Mouse (Mus musculus) heart, embryonic 16.5 days (tissue): ENCODE data around the gene Slc50a1. TPM values are rescaled to one million over a fixed set of nuclear protein-coding genes. Genes with fewer than 3 reads are reported as not detected.

Source experiments
- ATAC-seq: fragments of 200-750 bp; cut with Nextera tagmentation; replicated peaks from 2 replicates; pipeline ENCODE4 v1.8.0; 2017; ENCODE audit warnings: moderate number of reproducible peaks; ENCODE audit not compliant: insufficient read depth, low FRiP score; ENCODE audit errors: extremely low read depth
- H3K27ac ChIP-seq: fragments of 300-500 bp; sonication (generic); 2 replicates; pipeline ENCODE4 v1.5.1; 2014; ENCODE audit warnings: mild to moderate bottlenecking, low read length, control low read depth, moderate library complexity
- H3K27me3 ChIP-seq: fragments of 300-500 bp; sonication (generic); 2 replicates; pipeline ENCODE4 v1.6.1; 2014; ENCODE audit warnings: low read length, mixed read lengths; ENCODE audit not compliant: control insufficient read depth, insufficient read depth
- H3K36me3 ChIP-seq: fragments of 300-500 bp; sonication (generic); 2 replicates; pipeline ENCODE4 v1.6.1; 2014; ENCODE audit not compliant: control insufficient read depth, insufficient read depth
- H3K4me1 ChIP-seq: fragments of 300-500 bp; sonication (generic); 2 replicates; pipeline ENCODE4 v1.6.1; 2014; ENCODE audit warnings: low read length, mixed read lengths; ENCODE audit not compliant: control insufficient read depth, insufficient read depth
- H3K4me2 ChIP-seq: fragments of 300-500 bp; sonication (generic); 2 replicates; pipeline ENCODE4 v1.6.1; 2014; ENCODE audit warnings: low read depth, mild to moderate bottlenecking, control low read depth, low read length
- H3K4me3 ChIP-seq: fragments of 300-500 bp; sonication (generic); 2 replicates; pipeline ENCODE4 v1.5.1; 2014; ENCODE audit warnings: mild to moderate bottlenecking, control low read depth, low read length
- H3K9ac ChIP-seq: fragments of 300-500 bp; sonication (generic); 2 replicates; pipeline ENCODE4 v1.6.1; 2014; ENCODE audit warnings: low read length, control low read depth
- H3K9me3 ChIP-seq: fragments of 300-500 bp; sonication (generic); replicated peaks from 2 replicates; pipeline ENCODE4 v1.6.1; 2016; ENCODE audit warnings: low read length; ENCODE audit not compliant: control insufficient read depth
- WGBS: fragments of 180-500 bp; shearing (Covaris S2); extraction: QIAGEN DNeasy Blood & Tissue Kit; methylation state at CpG from one replicate; pipeline ENCODE4 v1.1.7; 2014; 5-methylcytosine and 5-hydroxymethylcytosine counted together
- microRNA counts: library from miRNA; unstranded; fragments of <30 nt; microRNA quantifications from one replicate; lab custom pipeline; 2016
- microRNA-seq: library from miRNA; unstranded; fragments of <30 nt; microRNA quantifications from one replicate; pipeline ENCODE4, GENCODE M21; 2017
- polyA plus RNA-seq: library from polyadenylated mRNA; unstranded; fragments of >200 nt; fragmentation: Nextera tagmentation; extraction: Ambion mirVana; gene quantifications from 2 replicates; pipeline ENCODE4 v1.2.1, GENCODE M21; 2015

Gene Slc50a1
- polyA plus RNA-seq, 1 experiment from 2014 or later: 44.8 TPM

DNA sequence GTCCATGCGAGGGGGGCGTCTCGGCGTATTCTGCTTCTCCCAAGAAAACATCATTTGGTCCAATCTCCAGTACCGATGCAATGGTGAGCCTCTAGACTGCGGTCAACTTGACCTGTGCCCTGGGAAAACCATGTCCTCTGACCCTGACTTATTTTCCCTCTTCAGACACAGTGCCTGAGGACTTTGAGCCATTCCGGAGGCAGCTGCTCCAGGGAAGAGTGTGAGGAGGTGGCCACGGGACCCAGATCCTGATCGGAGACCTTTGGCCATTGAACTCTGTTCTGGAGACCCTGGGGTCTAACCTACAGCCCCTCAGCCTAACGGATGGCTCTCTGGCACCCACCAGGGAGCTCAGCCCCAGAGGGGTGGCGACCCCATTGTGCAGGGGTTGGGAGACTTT is 44.0 kb downstream of the Slc50a1 start:
- H3K9ac ChIP-seq: no peak overlapping the region; the same call in 1 of the 2 replicates
- H3K4me3 ChIP-seq: no peak overlapping the region; the same call in 1 of the 2 replicates
- peaks cover 16% of the 10 kb centered on the region; the same call in 1 of the 2 replicates for H3K27me3 ChIP-seq
- 59% methylated on average over 11 of the region's 11 CpGs for WGBS
- no peak for ATAC-seq
- H3K4me2 ChIP-seq: peak overlapping the region; percentile 76; the same call in 1 of the 2 replicates
- H3K27ac ChIP-seq: no peak overlapping the region
- peaks cover 12% of the 10 kb centered on the region for H3K4me1 ChIP-seq
- H3K36me3 ChIP-seq: no peaks in the 10 kb centered on the region
- no peaks in the 10 kb centered on the region for H3K9me3 ChIP-seq

GRCm38 (mm10) chr3:89225918-89226317 is 44.5 kb downstream of the Slc50a1 start:
- no peak overlapping the region for H3K9ac ChIP-seq

DNA sequence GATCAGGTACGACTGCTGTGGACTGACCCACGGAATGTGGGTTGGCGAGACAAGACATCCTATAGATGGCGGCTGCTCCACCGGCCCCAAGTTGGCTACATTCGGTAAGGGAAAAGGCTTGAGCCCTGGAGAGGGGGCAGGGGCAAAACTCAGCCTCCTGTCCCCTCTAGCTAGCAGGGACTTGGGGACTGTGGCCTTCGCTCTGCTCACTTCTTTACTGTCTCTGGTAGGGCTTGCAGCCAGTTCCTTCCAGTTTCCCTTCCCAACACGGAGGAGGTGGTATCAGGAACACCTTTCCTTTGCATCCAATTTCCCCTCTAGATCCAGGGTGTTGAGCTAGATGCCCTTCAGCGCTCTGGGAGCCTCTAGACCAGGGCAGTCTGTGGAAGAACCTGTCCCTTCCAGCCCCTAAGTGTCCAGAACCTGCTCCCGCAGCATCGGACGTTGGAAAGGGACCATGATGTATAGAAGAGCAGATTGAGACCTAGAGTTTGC is 45.0 kb downstream of the Slc50a1 start:
- no peak for ATAC-seq
- WGBS: 62% methylated on average over 12 of the region's 12 CpGs

More at GRCm38 (mm10) chr3:89225918-89226317, 44.5 kb downstream of the Slc50a1 start:
- H3K4me2 ChIP-seq: no peak overlapping the region
- no peak overlapping the region for H3K27ac ChIP-seq
- 61% methylated on average over 4 of the region's 4 CpGs for WGBS
- ATAC-seq: no peak
- H3K36me3 ChIP-seq: no peaks in the 10 kb centered on the region
- peaks cover 16% of the 10 kb centered on the region; the same call in 1 of the 2 replicates for H3K27me3 ChIP-seq
- H3K9me3 ChIP-seq: no peaks in the 10 kb centered on the region
- H3K4me1 ChIP-seq: peaks cover 12% of the 10 kb centered on the region
- H3K4me3 ChIP-seq: no peak overlapping the region

GRCm38 (mm10) chr3:89224796-89225195 is 45.6 kb downstream of the Slc50a1 start:
- WGBS: 77% methylated on average over 11 of the region's 11 CpGs
- no peak for ATAC-seq

More for the DNA sequence above, 45.0 kb downstream of the Slc50a1 start:
- no peaks in the 10 kb centered on the region for H3K36me3 ChIP-seq
- no peaks in the 10 kb centered on the region for H3K9me3 ChIP-seq
- H3K4me1 ChIP-seq: peaks cover 12% of the 10 kb centered on the region
- peaks cover 16% of the 10 kb centered on the region; the same call in 1 of the 2 replicates for H3K27me3 ChIP-seq
- H3K4me2 ChIP-seq: no peak overlapping the region
- no peak overlapping the region for H3K27ac ChIP-seq
- no peak overlapping the region for H3K9ac ChIP-seq
- no peak overlapping the region for H3K4me3 ChIP-seq

DNA sequence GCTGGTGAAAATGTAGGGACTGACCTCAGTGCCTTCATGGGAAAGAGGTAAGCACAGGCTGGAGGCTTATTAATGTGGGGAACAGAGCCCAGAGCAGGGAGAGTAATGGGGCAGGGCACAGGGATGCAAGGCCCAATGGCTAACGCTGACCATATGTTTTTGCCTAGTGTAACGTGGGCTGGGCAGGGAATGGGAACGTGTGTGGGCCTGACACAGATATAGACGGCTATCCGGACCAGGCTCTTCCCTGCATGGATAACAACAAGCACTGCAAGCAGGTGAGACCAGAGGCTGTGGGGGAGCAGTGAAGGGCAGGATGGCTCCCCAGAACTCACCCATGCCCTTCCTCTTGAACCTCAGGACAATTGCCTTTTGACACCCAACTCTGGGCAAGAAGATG is 49.2 kb downstream of the Slc50a1 start:
- H3K36me3 ChIP-seq: no peaks in the 10 kb centered on the region
- H3K27ac ChIP-seq: no peak overlapping the region
- H3K9ac ChIP-seq: no peak overlapping the region
- no peak for ATAC-seq
- no peak overlapping the region for H3K4me2 ChIP-seq
- H3K4me3 ChIP-seq: no peak overlapping the region
- no peaks in the 10 kb centered on the region for H3K9me3 ChIP-seq
- WGBS: 74% methylated on average over 5 of the region's 5 CpGs
- H3K27me3 ChIP-seq: peaks cover 7% of the 10 kb centered on the region; the same call in 1 of the 2 replicates
- H3K4me1 ChIP-seq: no peaks in the 10 kb centered on the region

More at GRCm38 (mm10) chr3:89224796-89225195, 45.6 kb downstream of the Slc50a1 start:
- no peak overlapping the region for H3K4me2 ChIP-seq
- H3K9ac ChIP-seq: no peak overlapping the region
- H3K9me3 ChIP-seq: no peaks in the 10 kb centered on the region
- H3K4me1 ChIP-seq: peaks cover 12% of the 10 kb centered on the region
- H3K4me3 ChIP-seq: no peak overlapping the region
- H3K27me3 ChIP-seq: peaks cover 16% of the 10 kb centered on the region; the same call in 1 of the 2 replicates
- H3K27ac ChIP-seq: no peak overlapping the region
- H3K36me3 ChIP-seq: no peaks in the 10 kb centered on the region

GRCm38 (mm10) chr3:89219546-89219945 is 50.8 kb downstream of the Slc50a1 start:
- Histone ChIP-seq H3K4me3 (no peak overlapping the region), H3K36me3 (no peaks in the 10 kb centered on the region), H3K4me2 (no peak overlapping the region), H3K9ac (no peak overlapping the region), H3K27me3 (no peaks in the 10 kb centered on the region), H3K9me3 (no peaks in the 10 kb centered on the region), H3K4me1 (peaks cover 11% of the 10 kb centered on the region), H3K27ac (no peak overlapping the region)
- 27% methylated on average over 8 of the region's 8 CpGs for WGBS
- no peak for ATAC-seq

DNA sequence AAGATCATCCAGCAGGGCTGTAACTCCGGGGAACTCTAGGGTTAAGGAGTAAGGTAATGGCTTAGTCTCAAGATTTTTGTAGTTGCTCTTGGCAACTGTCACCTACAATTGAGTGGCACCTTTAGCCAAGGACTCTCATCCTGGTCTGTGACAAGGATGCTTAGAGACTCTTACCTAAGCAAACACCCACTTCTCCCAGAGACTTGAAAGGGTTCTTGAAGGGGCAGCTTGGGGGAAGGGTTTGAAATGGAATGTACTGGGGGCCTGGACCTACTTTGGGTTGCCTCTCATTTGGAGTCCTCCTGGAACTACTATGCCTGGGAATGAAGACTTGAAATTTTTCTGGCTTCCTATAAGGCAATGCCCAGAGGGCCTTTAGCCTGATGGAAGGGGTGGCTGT is 52.1 kb downstream of the Slc50a1 start:
- Histone ChIP-seq H3K9me3 (no peaks in the 10 kb centered on the region), H3K36me3 (no peaks in the 10 kb centered on the region), H3K27me3 (no peaks in the 10 kb centered on the region), H3K27ac (no peak overlapping the region), H3K4me2 (no peak overlapping the region), H3K4me3 (no peak overlapping the region), H3K9ac (no peak overlapping the region), H3K4me1 (peaks cover 13% of the 10 kb centered on the region)
- 69% methylated on average over 1 of the region's 1 CpGs for WGBS
- no peak for ATAC-seq

MicroRNAs within 50 kb of the gene (microRNA counts, 519-probe panel; counts per million panel counts)
- 1,193 counts per million, percentile 6 among the panel's probes with 10 or more counts for microRNA mmu-miR-92b (lab: Ali Mortazavi, UCI)

Small RNA genes within 50 kb of the gene (microRNA-seq; reads per million reads assigned to microRNA genes)
- gene Mir92b: 327 reads per million, percentile 68 among the genes with 10 or more reads in this experiment

Other genes starting within 250 kb of the Slc50a1 start
- gene Rusc1, start 177.3 kb downstream of the Slc50a1 start, polyA plus RNA-seq: 8.1 and 10.2 TPM in 2 replicates
- gene Gm43738, start 169.5 kb downstream of the Slc50a1 start, polyA plus RNA-seq: not detected in 2 replicates
- gene Fdps, start 168.6 kb downstream of the Slc50a1 start, polyA plus RNA-seq: 103 and 116 TPM in 2 replicates
- gene Pklr, start 134.4 kb downstream of the Slc50a1 start, polyA plus RNA-seq: 0.20 and 0.64 TPM in 2 replicates
- gene Hcn3, start 110.4 kb downstream of the Slc50a1 start, polyA plus RNA-seq: 0.70 and 0.76 TPM in 2 replicates
- 15.9 and 17.9 TPM in 2 replicates for gene Clk2, start 105.8 kb downstream of the Slc50a1 start, polyA plus RNA-seq
- gene Scamp3, start 93.1 kb downstream of the Slc50a1 start, polyA plus RNA-seq: 89.5 and 93.9 TPM in 2 replicates
- 17.7 TPM in 2 replicates for gene Fam189b, start 87.4 kb downstream of the Slc50a1 start, polyA plus RNA-seq
- 33.2 and 33.3 TPM in 2 replicates for gene Gba, start 67.6 kb downstream of the Slc50a1 start, polyA plus RNA-seq
- 24.0 TPM in 2 replicates for gene Thbs3, start 55.4 kb downstream of the Slc50a1 start, polyA plus RNA-seq
- gene Mtx1, start 43.5 kb downstream of the Slc50a1 start, polyA plus RNA-seq: 120 and 127 TPM in 2 replicates
- gene Muc1, start 41.5 kb downstream of the Slc50a1 start, polyA plus RNA-seq: 3.3 and 11.3 TPM in 2 replicates
- gene Krtcap2, start 24.6 kb downstream of the Slc50a1 start, polyA plus RNA-seq: 202 and 234 TPM in 2 replicates
- 1.1 and 1.3 TPM in 2 replicates for gene Trim46, start 24.3 kb downstream of the Slc50a1 start, polyA plus RNA-seq
- gene Dpm3, start 11.2 kb downstream of the Slc50a1 start, polyA plus RNA-seq: 65.3 and 79.6 TPM in 2 replicates
- 34.4 and 45.5 TPM in 2 replicates for gene Efna1, start 10.6 kb upstream of the Slc50a1 start, polyA plus RNA-seq
- 0.89 and 1.1 TPM in 2 replicates for gene Efna3, start 52.4 kb upstream of the Slc50a1 start, polyA plus RNA-seq
- gene Efna4, start 67.5 kb upstream of the Slc50a1 start, polyA plus RNA-seq: 5.2 and 7.3 TPM in 2 replicates
- 61.5 and 73.6 TPM in 2 replicates for gene Adam15, start 79.4 kb upstream of the Slc50a1 start, polyA plus RNA-seq
- not detected in 2 replicates for gene Dcst2, start 91.4 kb upstream of the Slc50a1 start, polyA plus RNA-seq
- 0.06 and 0.21 TPM in 2 replicates for gene Dcst1, start 94.7 kb upstream of the Slc50a1 start, polyA plus RNA-seq
- gene Zbtb7b, start 124.2 kb upstream of the Slc50a1 start, polyA plus RNA-seq: 1.7 and 2.6 TPM in 2 replicates
- 1.7 TPM in 1 of 2 replicates, not detected in the other for gene Lenep, start 132.2 kb upstream of the Slc50a1 start, polyA plus RNA-seq
- 38.8 and 41.0 TPM in 2 replicates for gene Flad1, start 141.3 kb upstream of the Slc50a1 start, polyA plus RNA-seq
- gene Cks1b, start 147.8 kb upstream of the Slc50a1 start, polyA plus RNA-seq: 288 and 304 TPM in 2 replicates
- gene Shc1, start 147.9 kb upstream of the Slc50a1 start, polyA plus RNA-seq: 67.7 and 72.3 TPM in 2 replicates
- 21.8 and 24.0 TPM in 2 replicates for gene Pygo2, start 159.6 kb upstream of the Slc50a1 start, polyA plus RNA-seq
- 67.5 and 74.8 TPM in 2 replicates for gene Pbxip1, start 166.1 kb upstream of the Slc50a1 start, polyA plus RNA-seq
- 51.5 and 59.3 TPM in 2 replicates for gene Pmvk, start 184.0 kb upstream of the Slc50a1 start, polyA plus RNA-seq
- gene Kcnn3, start 249.6 kb upstream of the Slc50a1 start, polyA plus RNA-seq: 3.5 and 4.0 TPM in 2 replicates